Mouse (Mus musculus) stomach, postnatal 0 days (tissue): ENCODE measurements around the gene Coro2b. TPM values are rescaled to one million over a fixed set of nuclear protein-coding genes. Genes with fewer than 3 reads are reported as not detected.
A peak's percentile ranks its signal among the peaks of the same experiment; 100 is the strongest.

Experiments used
- ATAC-seq: fragments of 200-750 bp; cut with Nextera tagmentation; 2 replicates; pipeline ENCODE4 v1.8.0; 2017; ENCODE audit not compliant: low FRiP score, low TSS enrichment
- DNase-seq: peaks from one replicate; pipeline ENCODE4 v3.0.0-alpha.2; 2016; ENCODE audit warnings: low spot score
- H3K27ac ChIP-seq: fragments of 300-500 bp; sonication (generic); replicated peaks from 2 replicates; pipeline ENCODE4 v1.5.1; 2014; ENCODE audit warnings: mild to moderate bottlenecking, control low read depth
- H3K27me3 ChIP-seq: fragments of 300-500 bp; sonication (generic); 2 replicates; pipeline ENCODE4 v1.6.1; 2014; ENCODE audit warnings: low read length; ENCODE audit not compliant: control insufficient read depth, insufficient read depth
- H3K36me3 ChIP-seq: fragments of 300-500 bp; sonication (generic); 2 replicates; pipeline ENCODE4 v1.6.1; 2014; ENCODE audit warnings: low read length, mixed read lengths; ENCODE audit not compliant: control insufficient read depth, insufficient read depth
- H3K4me1 ChIP-seq: fragments of 300-500 bp; sonication (generic); replicated peaks from 2 replicates; pipeline ENCODE4 v1.6.1; 2014; ENCODE audit warnings: antibody characterized with exemption; ENCODE audit not compliant: control insufficient read depth, insufficient read depth
- H3K4me2 ChIP-seq: fragments of 300-500 bp; sonication (generic); replicated peaks from 2 replicates; pipeline ENCODE4 v1.6.1; 2014; ENCODE audit warnings: low read depth, mild to moderate bottlenecking, control low read depth, moderate library complexity
- H3K4me3 ChIP-seq: fragments of 300-500 bp; sonication (generic); 2 replicates; pipeline ENCODE4 v1.5.1; 2014; ENCODE audit warnings: low read depth, low read length, control low read depth
- H3K9ac ChIP-seq: fragments of 300-500 bp; sonication (generic); 2 replicates; pipeline ENCODE4 v1.6.1; 2014; ENCODE audit warnings: mild to moderate bottlenecking, low read length, control low read depth, mixed read lengths
- H3K9me3 ChIP-seq: fragments of 300-500 bp; sonication (generic); 2 replicates; pipeline ENCODE4 v1.6.1; 2016; ENCODE audit warnings: low read length; ENCODE audit not compliant: control insufficient read depth
- CTCF ChIP-seq: IDR thresholded peaks from 2 replicates; pipeline ENCODE4 v1.5.1; 2016; ENCODE audit warnings: antibody characterized with exemption, low read depth, mild to moderate bottlenecking, moderate library complexity
- EP300 ChIP-seq: optimal IDR thresholded peaks from 2 replicates; pipeline ENCODE3; 2016; ENCODE audit warnings: antibody characterized with exemption
- WGBS: fragments of 180-500 bp; shearing (Covaris S2); extraction: QIAGEN DNeasy Blood & Tissue Kit; methylation state at CpG from one replicate; pipeline ENCODE4 v1.1.7; 2014; 5-methylcytosine and 5-hydroxymethylcytosine counted together
- polyA plus RNA-seq: library from polyadenylated mRNA; unstranded; fragments of >200 nt; fragmentation: Nextera tagmentation; extraction: Ambion mirVana; gene quantifications from 2 replicates; pipeline ENCODE4 v1.2.1, GENCODE M21; 2015

Coro2b gene
- polyA plus RNA-seq, 1 experiment from 2014 or later, result 4.9 TPM

- H3K9me3 ChIP-seq, result no peaks in the 10 kb centered on the region
- ATAC-seq (no peak), DNase-seq (no peak)
- H3K9ac ChIP-seq, result no peak overlapping the region
- H3K27me3 ChIP-seq, result no peaks in the 10 kb centered on the region
- H3K4me3 ChIP-seq, result no peak overlapping the region
- H3K36me3 ChIP-seq, result no peaks in the 10 kb centered on the region
- H3K27ac ChIP-seq, result no peak overlapping the region
- peaks cover under 1% of the 10 kb centered on the region for H3K4me1 ChIP-seq
- WGBS, result 74% methylated on average over 4 of the region's 4 CpGs
- no peak for TF ChIP-seq EP300
- TF ChIP-seq CTCF, result no peak
- H3K4me2 ChIP-seq, result no peak overlapping the region
Observed at GRCm38 (mm10) chr9:62518572-62518971, 18.3 kb downstream of the Coro2b start.

DNA sequence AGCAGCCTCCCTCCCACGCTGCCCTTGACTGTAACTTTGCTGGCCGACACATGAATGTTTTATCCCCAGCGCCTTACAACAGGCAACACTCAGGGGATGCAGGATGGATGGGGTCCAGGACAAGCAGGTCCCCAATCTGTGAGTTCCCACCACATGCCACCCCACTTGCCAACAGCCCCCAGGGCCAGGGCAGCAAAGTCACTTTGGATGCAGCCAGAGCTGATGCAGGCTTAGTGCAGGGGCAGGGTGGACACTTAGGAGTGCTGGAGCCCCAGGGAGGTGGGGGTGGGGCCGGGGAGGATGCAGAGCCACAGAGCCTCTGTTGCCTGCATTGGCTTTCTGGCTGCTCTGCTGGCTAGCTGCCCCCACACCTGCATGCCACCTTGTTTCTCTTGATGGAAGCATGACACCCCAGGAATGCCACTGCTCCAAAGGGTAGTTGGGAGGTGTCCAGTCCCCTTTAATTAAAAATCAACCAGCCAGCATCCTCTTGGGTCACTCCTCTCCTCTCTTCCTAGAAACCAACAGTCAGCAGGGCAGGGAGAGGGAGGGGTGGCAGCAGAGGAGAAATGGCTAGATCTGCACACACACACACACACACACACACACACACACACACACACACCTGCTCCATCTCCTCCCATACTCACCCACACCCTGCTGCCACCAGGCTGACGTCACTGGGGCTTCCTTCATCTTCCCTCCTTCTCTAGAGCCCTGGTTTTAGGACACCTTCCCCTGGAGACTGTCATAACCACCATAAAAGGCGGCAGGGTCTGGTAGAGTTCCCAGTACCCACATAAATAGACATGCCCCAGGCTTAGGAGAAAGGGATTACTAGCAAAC lies 19.5 kb downstream of the Coro2b start:
- Histone ChIP-seq H3K4me1 (no peaks in the 10 kb centered on the region), H3K27ac (no peak overlapping the region), H3K9me3 (no peaks in the 10 kb centered on the region), H3K9ac (no peak overlapping the region), H3K27me3 (no peaks in the 10 kb centered on the region), H3K4me2 (no peak overlapping the region), H3K36me3 (no peaks in the 10 kb centered on the region), H3K4me3 (no peak overlapping the region)
- DNase-seq, result no peak
- TF ChIP-seq CTCF (no peak), EP300 (no peak)
- no peak for ATAC-seq
- WGBS, result 73% methylated on average over 6 of the region's 6 CpGs

DNA sequence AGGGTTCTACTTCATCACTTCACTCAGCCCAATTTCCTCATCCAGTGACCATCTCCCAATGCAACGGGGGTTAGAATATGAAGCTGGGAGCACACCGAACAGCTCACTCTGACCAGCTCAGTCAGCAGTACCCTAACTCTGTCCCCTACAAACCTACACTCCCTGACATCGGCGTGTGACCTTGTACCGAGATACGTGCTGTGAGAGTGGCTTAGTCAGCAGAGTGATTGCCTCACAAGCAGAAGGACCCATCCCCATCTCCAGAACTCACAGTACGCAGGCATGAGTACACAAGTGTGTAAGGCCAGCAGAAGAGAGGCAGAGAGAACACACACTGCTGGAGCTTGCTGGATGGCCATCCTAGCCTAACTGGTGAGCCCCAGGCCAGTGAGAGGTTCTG lies 21.7 kb downstream of the Coro2b start:
- no peak for ATAC-seq
- Histone ChIP-seq H3K36me3 (no peaks in the 10 kb centered on the region), H3K4me3 (no peak overlapping the region), H3K9me3 (no peaks in the 10 kb centered on the region), H3K27me3 (no peaks in the 10 kb centered on the region), H3K9ac (no peak overlapping the region), H3K4me1 (no peaks in the 10 kb centered on the region), H3K4me2 (no peak overlapping the region), H3K27ac (no peak overlapping the region)
- TF ChIP-seq CTCF, result no peak
- no peak for TF ChIP-seq EP300
- WGBS, result 84% methylated on average over 7 of the region's 7 CpGs
- no peak for DNase-seq

DNA sequence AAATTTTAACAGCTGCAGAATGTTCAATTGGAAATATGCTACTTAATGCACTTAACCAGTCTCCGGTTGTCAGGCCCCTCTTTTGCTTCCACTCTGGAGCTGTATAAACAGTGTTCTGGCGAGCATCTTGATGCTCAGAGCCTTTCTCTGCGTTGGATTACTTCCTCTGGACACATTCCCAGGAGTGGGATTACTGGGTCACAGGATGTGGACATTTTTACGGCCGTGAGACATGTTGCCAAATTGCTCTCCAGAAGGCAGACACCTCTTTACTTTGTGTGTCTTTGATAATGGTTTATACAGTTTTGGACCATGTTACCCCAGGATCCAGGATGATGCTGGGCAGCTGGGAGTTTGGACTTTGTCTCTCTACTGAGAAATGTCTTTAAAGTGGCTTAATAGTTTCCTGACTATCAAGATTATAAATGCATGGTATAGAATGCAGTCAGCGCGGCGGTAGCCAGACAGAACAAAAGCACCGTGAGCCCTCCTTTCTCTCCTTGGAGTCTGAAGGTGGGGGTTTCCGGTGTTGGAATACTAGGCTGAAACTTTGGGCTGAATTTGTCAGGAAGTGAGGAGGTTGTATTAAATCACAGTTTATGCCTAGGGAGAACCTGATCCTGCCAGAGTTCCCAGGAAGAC lies 23.2 kb downstream of the Coro2b start:
- DNase-seq (no peak), ATAC-seq (peak; percentile 66; the same call in 1 of the 2 replicates)
- Histone ChIP-seq H3K27me3 (no peaks in the 10 kb centered on the region), H3K36me3 (no peaks in the 10 kb centered on the region), H3K4me3 (no peak overlapping the region), H3K27ac (peak overlapping the region; percentile 31), H3K9ac (no peak overlapping the region), H3K4me2 (no peak overlapping the region), H3K4me1 (no peaks in the 10 kb centered on the region), H3K9me3 (no peaks in the 10 kb centered on the region)
- TF ChIP-seq CTCF (peak; percentile 1; the same call in 1 of the 2 replicates), EP300 (no peak)
- 31% methylated on average over 10 of the region's 10 CpGs for WGBS

GRCm38 (mm10) chr9:62510530-62510936 lies 26.3 kb downstream of the Coro2b start:
- WGBS, result 61% methylated on average over 4 of the region's 4 CpGs
- ATAC-seq, result peak; percentile 38; the same call in 1 of the 2 replicates
- H3K36me3 ChIP-seq, result no peaks in the 10 kb centered on the region
- no peak overlapping the region for H3K27ac ChIP-seq
- no peak overlapping the region for H3K9ac ChIP-seq
- no peaks in the 10 kb centered on the region for H3K27me3 ChIP-seq
- no peak for TF ChIP-seq EP300
- TF ChIP-seq CTCF, result no peak
- no peaks in the 10 kb centered on the region for H3K9me3 ChIP-seq
- H3K4me2 ChIP-seq, result no peak overlapping the region
- H3K4me3 ChIP-seq, result no peak overlapping the region
- DNase-seq, result no peak
- H3K4me1 ChIP-seq, result no peaks in the 10 kb centered on the region

GRCm38 (mm10) chr9:62509617-62510016 lies 27.2 kb downstream of the Coro2b start:
- 88% methylated on average over 6 of the region's 6 CpGs for WGBS
- Histone ChIP-seq H3K27me3 (no peaks in the 10 kb centered on the region), H3K4me1 (no peaks in the 10 kb centered on the region), H3K4me3 (no peak overlapping the region), H3K36me3 (no peaks in the 10 kb centered on the region), H3K4me2 (no peak overlapping the region), H3K27ac (no peak overlapping the region), H3K9ac (no peak overlapping the region), H3K9me3 (no peaks in the 10 kb centered on the region)
- no peak for TF ChIP-seq CTCF
- TF ChIP-seq EP300, result no peak
- no peak for DNase-seq
- no peak for ATAC-seq
